Mouse (Mus musculus): ENCODE results near the gene Zfp979.

DNA sequence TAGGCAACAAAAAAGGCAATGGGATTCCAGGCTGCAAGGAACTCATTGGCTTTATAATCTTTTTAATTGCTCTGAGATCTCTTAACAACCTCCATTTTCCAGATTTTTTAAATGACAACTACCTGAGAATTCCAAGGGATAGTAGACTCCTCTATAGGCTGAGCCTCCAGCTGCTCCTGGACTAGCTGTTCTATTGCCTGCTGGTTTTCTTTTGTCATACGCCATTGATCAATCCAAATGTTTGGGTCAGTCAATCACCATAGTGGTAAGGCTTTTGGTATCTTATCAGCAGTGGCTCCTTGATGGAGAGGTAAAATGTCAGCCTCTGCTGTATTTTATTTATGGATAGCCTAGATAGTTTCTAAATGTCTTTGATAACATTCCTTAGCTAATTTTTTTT is 44.6 kb downstream of the Zfp979 start:
- TF ChIP-seq CTCF (IDR thresholded peaks at IDR 0.05; ENCODE audit: control insufficient read depth, insufficient read depth, insufficient read length) (no peak), MYOG (IDR thresholded peaks at IDR 0.05; ENCODE audit: control insufficient read depth, extremely low read depth, insufficient read length) (no peak), CEBPB (IDR thresholded peaks at IDR 0.05; ENCODE audit: low read depth) (no peak), USF1 (IDR thresholded peaks at IDR 0.05; ENCODE audit: low read depth) (no peak)

Measured in C2C12 (cell line).